In the genomic region with DNA sequence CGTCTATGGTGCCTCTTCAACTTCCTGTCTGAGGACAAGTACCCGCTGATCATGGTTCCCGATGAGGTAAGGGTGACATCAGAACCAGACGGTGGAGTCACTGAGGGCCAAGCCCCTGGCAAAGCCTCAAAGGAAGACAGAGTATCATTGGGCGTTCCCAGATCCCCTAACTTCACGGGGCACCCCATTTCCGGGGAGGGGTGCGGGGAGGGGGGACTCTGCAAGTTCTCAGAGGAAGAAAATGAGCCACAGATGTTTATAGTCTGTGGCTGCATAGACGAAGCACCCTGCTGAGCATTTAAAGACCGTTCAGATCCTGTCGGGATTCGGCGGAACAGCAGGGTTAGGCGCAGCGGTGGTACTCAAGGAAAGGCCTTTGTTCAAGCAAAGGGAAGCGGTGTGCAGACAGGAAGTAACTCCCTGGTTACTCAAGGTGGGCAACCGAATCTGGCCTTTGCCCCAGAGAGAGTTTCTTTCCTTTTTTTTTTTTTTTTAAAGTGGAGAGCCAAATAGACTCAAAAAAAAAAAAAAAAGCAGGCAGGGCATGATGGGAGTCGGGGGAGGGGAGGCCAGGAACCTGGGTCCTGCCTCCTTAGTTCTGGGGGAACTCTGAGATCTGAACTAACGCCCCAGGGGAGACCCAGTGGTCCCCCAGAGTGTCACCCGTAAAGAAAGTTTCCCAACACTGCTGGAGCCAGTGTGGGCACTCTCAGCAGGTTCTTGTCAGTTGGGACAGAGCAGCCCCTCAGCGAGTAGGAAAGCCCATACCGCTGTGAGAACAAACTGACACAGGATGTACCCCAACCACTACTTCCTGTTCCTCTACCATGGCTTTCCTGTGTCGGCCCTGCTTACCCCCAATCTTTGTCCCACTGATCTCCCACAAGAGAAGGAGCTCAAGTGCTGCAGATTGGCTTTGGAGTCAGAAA, we compare ENCODE assay signal across 8 mouse cellular contexts. TPM values are rescaled to one million over a fixed set of nuclear protein-coding genes. Genes with fewer than 3 reads are reported as not detected.
DNase-seq lines count a peak whose midpoint lies in the region; ATAC-seq and TF ChIP-seq lines count a peak whose summit lies in the region.

No protein-coding gene starts in this region.

- H3K9ac ChIP-seq in liver, postnatal 0 days (replicated peaks): peak overlapping the region; percentile 30; the same call in 1 of the 2 replicates

- WGBS in liver, postnatal 0 days (ENCODE audit: insufficient replicate concordance): 15% methylated on average over 23 of the region's 23 CpGs

- no peak for TF ChIP-seq EP300 in liver, postnatal 0 days (IDR thresholded peaks at IDR 0.05; ENCODE audit: low read depth)

- H3K4me3 ChIP-seq in liver, postnatal 0 days (ENCODE audit: low read depth, low read length): no peak overlapping the region

- peak; percentile 57 to 61 for DNase-seq in B cell, adult 2 months
- peak; percentile 49 for DNase-seq in forelimb bud, embryonic 11.5 days (ENCODE audit: low read depth, low spot score)
- DNase-seq in liver, postnatal 0 days: peak; percentile 45
- DNase-seq in frontal cortex, adult 2 months (ENCODE audit: extremely low spot score in 1 of 2, low spot score in 1 of 2): no peak
- DNase-seq in adrenal gland, adult 8-10 months: no peak
- DNase-seq in gastrocnemius, postnatal 14 days: no peak

- peak overlapping the region; percentile 51 for H3K4me2 ChIP-seq in liver, postnatal 0 days (ENCODE audit: low read depth, low read length)

- peaks cover 14% of the 10 kb centered on the region for H3K4me1 ChIP-seq in liver, postnatal 0 days (ENCODE audit: insufficient read depth)

- intact Hi-C loops in gastrocnemius, postnatal 14 days (cut with DNase I; ENCODE audit: low total_unique reads): no loop called here

- no peaks in the 10 kb centered on the region for H3K9me3 ChIP-seq in liver, postnatal 0 days (ENCODE audit: low read length)

- peak; percentile 88 for ATAC-seq in CD4-positive, CD25-positive, alpha-beta regulatory T cell, adult 4 months
- ATAC-seq in liver, postnatal 0 days: 0 out of 2 replicates have a peak, but pooled peaks have one; percentile 35
- ATAC-seq in neutrophil, adult 5-6 weeks (ENCODE audit: extremely low read depth, insufficient number of reproducible peaks, low FRiP score, poor library complexity, severe bottlenecking): peak; percentile 81

- no peaks in the 10 kb centered on the region; the same call in 1 of the 2 replicates for H3K36me3 ChIP-seq in liver, postnatal 0 days (replicated peaks; ENCODE audit: insufficient read depth, low read length)

- H3K27me3 ChIP-seq in liver, postnatal 0 days (ENCODE audit: insufficient read depth, low read length): 0 out of 2 replicates have a peak, but pooled peaks cover 2% of the 10 kb centered on the region

- peak overlapping the region; percentile 58 for H3K27ac ChIP-seq in liver, postnatal 0 days (ENCODE audit: low read depth)

- TF ChIP-seq CTCF in liver, postnatal 0 days (IDR thresholded peaks at IDR 0.05; ENCODE audit: low read depth): no peak

RNA-seq across cellular contexts. Expression of a gene that starts 10.4 kb away (rescaled TPM):
- 10 to 100 TPM; 30.3 to 34.6 TPM for polyA plus RNA-seq in CD4-positive, CD25-positive, alpha-beta regulatory T cell, adult 4 months (2017; shearing (Covaris generic))
- 8.3 and 9.0 TPM in 2 replicates for polyA plus RNA-seq in liver, postnatal 0 days (2015; fragmentation: Nextera tagmentation; extraction: Ambion mirVana)
- 110 and 136 TPM in 2 replicates for total RNA-seq in neutrophil, adult 5-6 weeks (2017)
- 5.6 and 5.9 TPM in 2 replicates for polyA plus RNA-seq in frontal cortex, adult 2 months (2012; rRNA removed)
- 1 to 10 TPM; 2.6 to 3.4 (median 3.2) TPM for total RNA-seq in adrenal gland, adult 8-10 months (2022)
- 1 to 10 TPM; 2.2 to 2.7 TPM for total RNA-seq in gastrocnemius, postnatal 14 days (2021)

RNA-seq across cellular contexts. Expression of a gene that starts 14.5 kb away (rescaled TPM):
- polyA plus RNA-seq in CD4-positive, CD25-positive, alpha-beta regulatory T cell, adult 4 months (2017; shearing (Covaris generic)): 1 to 10 TPM; 2.6 to 4.6 TPM
- polyA plus RNA-seq in liver, postnatal 0 days (2015; fragmentation: Nextera tagmentation; extraction: Ambion mirVana): 0.66 and 0.73 TPM in 2 replicates
- total RNA-seq in neutrophil, adult 5-6 weeks (2017): 12.6 and 19.4 TPM in 2 replicates
- polyA plus RNA-seq in frontal cortex, adult 2 months (2012; rRNA removed): 21.2 and 22.9 TPM in 2 replicates
- total RNA-seq in adrenal gland, adult 8-10 months (2022): 10 to 100 TPM; 38.8 to 50.6 (median 45.4) TPM
- total RNA-seq in gastrocnemius, postnatal 14 days (2021): 10 to 100 TPM; 29.2 to 29.5 TPM

RNA-seq across cellular contexts. Expression of a gene that starts 41.1 kb away (rescaled TPM):
- 1 to 10 TPM; 2.9 to 5.5 TPM for polyA plus RNA-seq in CD4-positive, CD25-positive, alpha-beta regulatory T cell, adult 4 months (2017; shearing (Covaris generic))
- 6.1 and 6.2 TPM in 2 replicates for polyA plus RNA-seq in liver, postnatal 0 days (2015; fragmentation: Nextera tagmentation; extraction: Ambion mirVana)
- total RNA-seq in neutrophil, adult 5-6 weeks (2017): 9.0 and 12.8 TPM in 2 replicates
- polyA plus RNA-seq in frontal cortex, adult 2 months (2012; rRNA removed): 135 and 144 TPM in 2 replicates
- 10 to 100 TPM; 39.2 to 62.8 (median 49.0) TPM for total RNA-seq in adrenal gland, adult 8-10 months (2022)
- 10 to 100 TPM; 14.4 to 16.2 TPM for total RNA-seq in gastrocnemius, postnatal 14 days (2021)

Comparison
In these comparisons a context has a peak if more than half of its experiments do, and no peak if none do; other contexts are left out.
1. DNase-seq: peak in B cell, adult 2 months (2 of 2), forelimb bud, embryonic 11.5 days (single experiment) and liver, postnatal 0 days (single experiment); none in frontal cortex, adult 2 months (0 of 2), adrenal gland, adult 8-10 months (single experiment) and gastrocnemius, postnatal 14 days (single experiment).
2. ATAC-seq: peak in every context shown above with its lines; median percentile 88 in CD4-positive, CD25-positive, alpha-beta regulatory T cell, adult 4 months; 81 in neutrophil, adult 5-6 weeks; 35 in liver, postnatal 0 days.
3. RNA of a gene that starts 10.4 kb away (total RNA-seq): 110 to 136 TPM in neutrophil, adult 5-6 weeks; 2.6 to 3.4 TPM in adrenal gland, adult 8-10 months and 2.2 to 2.7 TPM in gastrocnemius, postnatal 14 days; every median in the first group is over 10 times any median in the second.